Mouse (Mus musculus): ENCODE results near the gene Zbtb42. TPM values are rescaled to one million over a fixed set of nuclear protein-coding genes. Genes with fewer than 3 reads are reported as not detected.

Zbtb42 gene
- total and polyA plus RNA-seq, 2 experiments from 2014 or later, result 3.3 to 3.7 TPM

GRCm38 (mm10) chr12:112632907-112633306, 45.7 kb upstream of the Zbtb42 start:
- 84% methylated on average over 5 of the region's 5 CpGs for WGBS

GRCm38 (mm10) chr12:112633686-112634085, 44.9 kb upstream of the Zbtb42 start:
- H3K27ac ChIP-seq, result no peak overlapping the region
- peaks cover 7% of the 10 kb centered on the region; the same call in 1 of the 2 replicates for H3K4me1 ChIP-seq (ENCODE audit: insufficient read depth, low read length)
- H3K27me3 ChIP-seq (ENCODE audit: insufficient read depth, low read length), result no peaks in the 10 kb centered on the region
- no peak for TF ChIP-seq CTCF (IDR thresholded peaks at IDR 0.05; ENCODE audit: low read depth)
- H3K4me3 ChIP-seq (ENCODE audit: low read length), result no peak overlapping the region
- H3K36me3 ChIP-seq (ENCODE audit: insufficient read depth, low read length), result no peaks in the 10 kb centered on the region
- ATAC-seq (no peak), DNase-seq (ENCODE audit: low spot score) (no peak)
- no peak overlapping the region for H3K4me2 ChIP-seq (ENCODE audit: low read depth, low read length)
- no peaks in the 10 kb centered on the region for H3K9me3 ChIP-seq (ENCODE audit: low read length)
- 72% methylated on average over 9 of the region's 9 CpGs for WGBS
- H3K9ac ChIP-seq (replicated peaks; ENCODE audit: low read length), result no peak overlapping the region

More at GRCm38 (mm10) chr12:112632907-112633306, 45.7 kb upstream of the Zbtb42 start:
- no peak for TF ChIP-seq CTCF (IDR thresholded peaks at IDR 0.05; ENCODE audit: low read depth)
- DNase-seq (ENCODE audit: low spot score) (no peak), ATAC-seq (no peak)
- Histone ChIP-seq H3K27ac (no peak overlapping the region), H3K4me1 (ENCODE audit: insufficient read depth, low read length) (peaks cover 7% of the 10 kb centered on the region; the same call in 1 of the 2 replicates), H3K9ac (replicated peaks; ENCODE audit: low read length) (no peak overlapping the region), H3K4me3 (ENCODE audit: low read length) (no peak overlapping the region), H3K36me3 (ENCODE audit: insufficient read depth, low read length) (no peaks in the 10 kb centered on the region), H3K27me3 (ENCODE audit: insufficient read depth, low read length) (no peaks in the 10 kb centered on the region), H3K9me3 (ENCODE audit: low read length) (no peaks in the 10 kb centered on the region), H3K4me2 (ENCODE audit: low read depth, low read length) (no peak overlapping the region)

GRCm38 (mm10) chr12:112639526-112639925, 39.1 kb upstream of the Zbtb42 start:
- ATAC-seq (no peak), DNase-seq (ENCODE audit: low spot score) (no peak)
- TF ChIP-seq CTCF (IDR thresholded peaks at IDR 0.05; ENCODE audit: low read depth), result no peak
- H3K4me3 ChIP-seq (ENCODE audit: low read length), result no peak overlapping the region
- H3K4me1 ChIP-seq (ENCODE audit: insufficient read depth, low read length), result no peaks in the 10 kb centered on the region
- H3K36me3 ChIP-seq (ENCODE audit: insufficient read depth, low read length), result no peaks in the 10 kb centered on the region
- no peaks in the 10 kb centered on the region for H3K9me3 ChIP-seq (ENCODE audit: low read length)
- H3K27me3 ChIP-seq (ENCODE audit: insufficient read depth, low read length), result no peaks in the 10 kb centered on the region
- no peak overlapping the region for H3K4me2 ChIP-seq (ENCODE audit: low read depth, low read length)
- WGBS, result 86% methylated on average over 10 of the region's 10 CpGs
- no peak overlapping the region for H3K27ac ChIP-seq
- H3K9ac ChIP-seq (replicated peaks; ENCODE audit: low read length), result no peak overlapping the region

GRCm38 (mm10) chr12:112643126-112643525, 35.5 kb upstream of the Zbtb42 start:
- Histone ChIP-seq H3K4me2 (ENCODE audit: low read depth, low read length) (no peak overlapping the region), H3K4me1 (ENCODE audit: insufficient read depth, low read length) (peaks cover 8% of the 10 kb centered on the region; the same call in 1 of the 2 replicates), H3K27me3 (ENCODE audit: insufficient read depth, low read length) (no peaks in the 10 kb centered on the region), H3K27ac (no peak overlapping the region), H3K4me3 (ENCODE audit: low read length) (no peak overlapping the region), H3K9ac (replicated peaks; ENCODE audit: low read length) (no peak overlapping the region), H3K36me3 (ENCODE audit: insufficient read depth, low read length) (0 out of 2 replicates have a peak, but pooled peaks cover 4% of the 10 kb centered on the region), H3K9me3 (ENCODE audit: low read length) (no peaks in the 10 kb centered on the region)
- ATAC-seq (no peak), DNase-seq (ENCODE audit: low spot score) (no peak)
- TF ChIP-seq CTCF (IDR thresholded peaks at IDR 0.05; ENCODE audit: low read depth), result no peak
- 94% methylated on average over 6 of the region's 6 CpGs for WGBS

- Histone ChIP-seq H3K4me2 (ENCODE audit: low read depth, low read length) (peak within 1 kb of the TSS; percentile 91), H3K36me3 (ENCODE audit: insufficient read depth, low read length) (peaks cover 9% of the 10 kb centered on the region; the same call in 1 of the 2 replicates), H3K27ac (peak within 1 kb of the TSS; percentile 85), H3K9ac (replicated peaks; ENCODE audit: low read length) (peak within 1 kb of the TSS; percentile 68), H3K4me3 (ENCODE audit: low read length) (peak within 1 kb of the TSS; percentile 67), H3K9me3 (ENCODE audit: low read length) (no peaks in the 10 kb centered on the region), H3K27me3 (ENCODE audit: insufficient read depth, low read length) (no peaks in the 10 kb centered on the region), H3K4me1 (ENCODE audit: insufficient read depth, low read length) (peaks cover 8% of the 10 kb centered on the region; the same call in 1 of the 2 replicates)
- TF ChIP-seq CTCF (IDR thresholded peaks at IDR 0.05; ENCODE audit: low read depth), result peak; percentile 31
- peak; percentile 97 for ATAC-seq
- WGBS, result 1% methylated on average over 42 of the region's 46 CpGs
- DNase-seq (ENCODE audit: low spot score), result peak; percentile 99
Observed at GRCm38 (mm10) chr12:112644180-112644854, 34.3 kb upstream of the Zbtb42 start, which contains the start of gene Siva1. Gene Siva1 (plus strand): TSS chr12:112644679.

GRCm38 (mm10) chr12:112644855-112645506, 33.6 kb upstream of the Zbtb42 start:
- Histone ChIP-seq H3K36me3 (ENCODE audit: insufficient read depth, low read length) (peaks cover 9% of the 10 kb centered on the region; the same call in 1 of the 2 replicates), H3K9ac (replicated peaks; ENCODE audit: low read length) (peak overlapping the region; percentile 68), H3K4me3 (ENCODE audit: low read length) (peak overlapping the region; percentile 67), H3K4me2 (ENCODE audit: low read depth, low read length) (peak overlapping the region; percentile 91), H3K4me1 (ENCODE audit: insufficient read depth, low read length) (peaks cover 8% of the 10 kb centered on the region; the same call in 1 of the 2 replicates), H3K27me3 (ENCODE audit: insufficient read depth, low read length) (no peaks in the 10 kb centered on the region), H3K27ac (peak overlapping the region; percentile 85), H3K9me3 (ENCODE audit: low read length) (no peaks in the 10 kb centered on the region)
- no peak for ATAC-seq
- under 1% methylated on average over 75 of the region's 75 CpGs for WGBS
- TF ChIP-seq CTCF (IDR thresholded peaks at IDR 0.05; ENCODE audit: low read depth), result no peak
- no peak for DNase-seq (ENCODE audit: low spot score)
